Mouse (Mus musculus) embryo, embryonic 11 days (tissue): Measurements from ENCODE around the gene Aatk.
A peak's percentile ranks its signal among the peaks of the same experiment; 100 is the strongest.

Experiments
- DNase-seq: peaks from one replicate; pipeline ENCODE4 v3.0.0-alpha.2; 2015

Aatk gene

DNA sequence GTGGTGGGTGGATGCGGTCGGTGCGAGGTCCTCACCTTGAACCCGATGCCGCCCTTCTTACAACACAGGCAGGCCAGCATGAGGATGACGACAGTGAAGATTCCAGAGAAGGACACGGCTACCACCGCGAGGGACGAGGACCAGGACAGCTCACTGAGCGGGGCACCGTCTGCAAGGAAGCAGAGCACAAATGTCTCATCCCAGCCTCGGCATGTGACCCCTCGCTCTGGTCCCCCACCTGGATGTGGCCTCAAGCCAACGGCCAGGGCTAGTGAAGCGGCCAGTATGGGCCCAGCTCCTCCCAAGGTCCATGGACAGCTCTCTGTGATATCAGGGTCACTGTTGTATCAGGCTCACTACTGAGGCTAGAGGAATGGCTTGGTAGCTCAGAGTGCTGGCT lies 25.6 kb downstream of the Aatk start:
- no peak for DNase-seq

DNA sequence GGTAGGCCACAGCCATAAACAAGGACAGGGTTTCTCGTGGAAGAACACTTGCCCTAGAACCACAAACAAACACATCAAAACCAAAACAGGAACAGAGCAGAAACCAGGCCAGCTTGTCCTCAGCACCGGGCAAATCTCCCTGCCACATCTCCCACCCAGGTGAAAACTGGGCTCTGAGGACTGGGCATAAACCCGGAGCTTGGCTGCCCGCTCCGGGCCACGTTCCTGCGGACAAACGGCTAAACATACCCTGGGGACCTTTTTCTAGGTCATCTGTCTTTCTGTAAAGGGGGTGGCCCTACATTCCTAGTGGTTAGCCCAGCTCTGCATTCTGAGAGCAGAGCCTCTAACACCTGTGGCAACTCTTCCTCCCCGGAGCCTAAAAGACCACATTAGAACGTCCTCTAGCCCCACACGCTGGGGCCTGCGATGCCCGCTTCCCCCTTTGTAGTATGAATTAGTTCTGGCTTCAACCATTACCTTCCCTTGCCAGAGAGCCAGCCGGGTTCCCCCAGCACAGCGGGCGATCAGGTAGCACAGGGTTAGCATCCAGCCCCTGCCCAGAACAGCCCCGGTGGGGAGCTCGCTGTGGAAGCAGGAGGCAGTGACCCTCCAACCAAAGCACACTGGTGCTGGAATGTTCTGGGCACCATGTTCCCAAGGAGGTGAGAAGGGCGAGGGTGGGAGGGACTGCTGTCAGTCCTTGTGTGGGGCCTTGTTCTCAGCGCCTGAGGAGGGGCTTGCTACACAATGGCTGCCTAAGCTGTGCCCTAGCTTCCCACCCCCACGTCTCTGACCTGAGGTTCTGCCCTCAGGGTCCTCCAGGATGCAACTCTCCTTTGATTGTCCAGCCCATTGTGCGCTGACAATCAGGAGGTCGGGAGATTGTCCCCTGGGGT lies 27.2 kb downstream of the Aatk start:
- peak; percentile 49 for DNase-seq

DNA sequence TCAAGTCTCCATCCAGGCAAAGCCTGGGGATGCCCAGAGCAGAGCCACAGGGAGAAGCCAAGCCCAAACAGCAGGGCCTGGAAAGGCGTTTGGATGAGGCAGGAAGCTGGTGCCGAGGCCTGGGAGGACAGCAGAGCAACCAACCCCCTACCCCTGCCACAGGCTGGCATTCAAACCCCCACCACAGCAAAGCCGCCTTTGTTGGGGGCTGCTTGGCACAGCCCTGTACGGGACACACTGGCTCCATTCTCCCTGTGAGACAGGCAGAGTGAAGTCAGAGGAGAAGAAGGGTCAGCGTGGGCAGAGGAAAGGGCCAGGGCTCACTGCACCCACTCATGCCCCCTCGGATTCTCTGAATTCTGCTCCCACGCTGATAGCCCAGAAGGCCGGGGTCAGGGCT lies 30.0 kb downstream of the Aatk start:
- DNase-seq, result no peak

DNA sequence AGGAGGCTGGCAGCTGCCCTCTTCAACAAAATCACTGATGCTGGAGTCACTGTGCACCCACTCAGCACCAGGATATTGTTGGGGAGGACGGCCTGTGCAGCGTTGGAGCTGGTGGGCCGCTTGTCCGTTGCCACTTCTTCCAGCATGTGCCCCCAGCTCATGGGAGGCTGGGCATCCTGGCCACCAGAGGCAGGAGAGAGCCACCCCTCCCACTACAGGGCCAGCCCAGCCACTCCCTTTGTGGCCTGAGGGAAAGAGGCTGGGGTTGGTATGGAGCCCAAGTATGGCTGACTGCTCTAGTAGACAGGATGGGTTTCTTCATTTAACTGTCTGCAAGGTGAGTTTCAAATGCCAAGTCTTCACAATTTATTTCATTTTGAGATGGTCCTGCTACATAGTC lies 32.2 kb downstream of the Aatk start:
- no peak for DNase-seq

DNA sequence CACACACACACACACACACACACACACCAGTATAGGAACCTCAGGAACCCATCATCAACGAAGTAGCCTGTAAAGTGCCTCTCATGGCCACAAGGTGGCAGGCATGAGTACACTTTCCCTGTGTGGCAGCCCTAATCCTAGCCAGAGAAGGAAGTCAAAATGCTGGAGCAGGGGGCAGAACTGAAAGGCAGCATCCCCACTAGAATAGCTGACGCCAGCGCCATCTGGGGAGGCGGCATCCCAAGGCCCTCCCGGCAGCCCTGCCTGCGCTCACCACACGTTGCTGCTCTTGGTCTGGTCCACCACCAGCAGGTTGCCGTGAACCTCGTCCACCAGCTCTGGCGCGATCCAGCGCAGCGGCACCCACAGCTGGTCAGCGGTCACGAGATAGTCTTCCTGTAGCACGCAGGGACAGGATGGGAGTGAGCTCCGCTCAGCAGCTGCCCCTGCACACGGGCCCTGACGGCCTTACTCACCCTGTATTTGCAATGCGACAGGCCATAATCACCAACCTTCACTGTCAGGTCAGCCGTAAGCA lies 33.7 kb downstream of the Aatk start:
- peak; percentile 90 for DNase-seq

DNA sequence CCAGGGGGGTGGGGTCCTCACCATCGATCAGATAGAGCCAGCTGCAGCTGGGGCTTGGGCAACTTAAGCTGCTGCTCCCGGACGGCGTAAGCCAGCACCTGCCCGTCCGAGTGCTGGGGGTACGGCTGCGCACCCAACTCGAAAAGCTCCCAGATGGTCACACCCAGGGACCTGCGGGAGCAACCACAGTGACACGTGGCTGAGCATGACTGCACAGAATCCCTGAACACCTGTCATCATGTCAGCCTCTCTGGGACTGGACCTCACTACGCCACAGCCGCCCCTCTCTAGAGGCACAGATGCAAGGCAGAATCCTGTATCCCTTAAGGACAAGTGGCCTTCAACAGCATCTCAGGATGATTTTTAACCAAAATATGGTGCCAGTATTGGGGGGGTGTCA lies 34.3 kb downstream of the Aatk start:
- DNase-seq, result no peak

DNA sequence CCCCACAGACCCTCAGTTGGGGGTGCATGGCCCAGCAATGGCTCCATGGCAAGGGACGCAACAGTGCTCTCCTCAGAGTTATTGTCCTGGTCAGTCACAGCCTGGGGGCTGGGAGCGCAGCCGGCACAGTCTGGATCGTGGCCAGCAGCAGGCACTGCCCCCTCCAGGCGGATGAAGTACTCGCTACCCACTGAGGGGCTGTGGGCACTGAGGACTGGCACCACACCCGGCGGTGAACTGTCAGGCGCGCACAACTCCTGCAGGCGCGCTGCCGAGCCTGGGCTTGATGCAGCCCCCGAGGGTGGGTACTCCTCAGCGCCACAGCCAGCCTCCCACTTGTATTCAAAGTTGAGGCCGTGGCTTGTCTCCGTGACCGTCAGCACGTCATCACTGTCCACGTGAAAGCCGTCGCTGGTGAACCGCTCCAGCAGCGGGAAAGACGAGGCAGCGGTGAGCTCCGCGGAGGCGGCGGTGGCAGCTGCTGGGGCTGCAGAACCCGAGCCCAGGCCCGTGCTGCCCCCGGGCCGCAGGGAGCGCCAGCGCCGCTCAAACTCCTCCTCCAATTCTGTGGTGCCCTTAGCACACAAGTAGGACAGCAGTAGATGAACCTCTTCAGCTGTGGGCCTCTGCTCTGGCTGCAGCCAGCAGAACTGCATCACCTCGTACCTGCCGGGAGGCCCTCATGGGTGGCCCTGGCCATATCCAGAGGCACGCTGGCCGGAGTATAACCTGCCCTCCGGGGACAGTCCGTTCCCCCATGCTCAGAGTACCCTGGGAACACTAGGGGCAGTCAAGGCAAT lies 35.0 kb downstream of the Aatk start:
- DNase-seq, result no peak

DNA sequence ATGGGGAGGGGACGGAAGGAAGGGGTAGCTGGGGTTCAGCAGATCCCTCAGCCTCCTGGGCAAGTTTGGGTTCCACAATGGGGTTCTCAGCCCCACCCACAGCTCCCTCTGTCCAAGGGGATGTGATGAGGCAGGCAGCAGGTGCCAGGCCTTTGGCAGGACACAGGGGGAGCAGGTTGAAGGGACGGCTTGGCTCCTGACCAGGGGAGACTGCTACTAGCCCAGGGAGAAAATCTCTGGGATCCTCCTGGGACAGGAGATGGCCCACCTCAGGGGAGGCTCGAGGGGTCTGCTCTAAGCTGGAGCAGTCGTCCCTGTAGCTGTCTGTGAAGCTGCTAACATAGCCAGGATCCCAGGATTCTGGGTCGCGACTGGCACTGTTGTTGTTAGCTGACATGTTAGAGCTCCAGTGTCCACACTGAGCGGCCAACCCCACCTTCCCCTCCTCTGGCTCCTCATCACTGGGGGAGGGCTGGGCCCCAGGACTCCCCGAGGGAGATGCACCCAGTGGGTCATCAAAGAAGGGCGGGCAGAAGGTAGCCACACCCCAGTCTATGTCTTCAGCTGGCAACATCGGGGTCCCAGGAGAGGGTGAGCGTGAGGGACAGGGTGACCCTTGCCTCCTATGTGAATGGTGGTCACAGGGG lies 35.7 kb downstream of the Aatk start:
- no peak for DNase-seq

DNA sequence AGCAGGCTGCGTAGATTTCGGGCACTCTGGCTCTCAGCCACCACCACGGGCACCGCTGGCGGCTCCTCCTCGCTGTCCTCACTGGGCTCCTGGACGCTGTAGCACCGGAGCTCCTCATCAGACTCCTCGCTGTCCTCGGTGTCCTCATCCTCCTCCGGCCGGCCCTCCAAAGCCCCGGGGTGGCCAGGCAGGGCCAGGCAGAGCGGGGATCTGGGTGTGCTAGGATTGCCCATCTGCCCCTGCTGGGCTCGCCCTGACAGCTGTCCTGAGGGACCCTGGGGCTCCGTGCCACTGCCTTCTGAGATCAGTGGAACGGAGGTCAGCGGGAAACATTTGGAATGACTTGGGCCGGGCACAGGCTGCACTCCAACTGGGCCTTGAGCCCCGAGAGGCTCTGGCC lies 37.0 kb downstream of the Aatk start:
- no peak for DNase-seq

DNA sequence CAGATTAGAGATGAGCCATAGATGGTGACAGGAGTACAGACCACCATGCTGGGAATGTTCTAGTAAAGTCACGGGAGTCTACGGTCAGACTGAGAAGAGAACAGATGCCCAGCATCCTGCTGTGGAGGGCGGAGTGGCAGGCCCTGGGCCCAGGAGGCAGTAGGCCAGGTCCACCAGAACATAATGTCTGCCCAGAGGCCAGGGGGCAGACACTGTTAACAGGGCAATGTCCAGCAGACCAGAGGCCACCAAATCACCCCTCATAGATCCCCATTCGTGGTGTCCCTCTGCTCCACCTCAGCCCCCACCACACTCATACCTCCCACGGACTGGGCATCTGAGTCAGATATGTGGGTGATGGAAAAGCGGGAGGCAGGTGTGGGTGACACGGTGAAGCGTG lies 38.0 kb downstream of the Aatk start:
- DNase-seq, result no peak

DNA sequence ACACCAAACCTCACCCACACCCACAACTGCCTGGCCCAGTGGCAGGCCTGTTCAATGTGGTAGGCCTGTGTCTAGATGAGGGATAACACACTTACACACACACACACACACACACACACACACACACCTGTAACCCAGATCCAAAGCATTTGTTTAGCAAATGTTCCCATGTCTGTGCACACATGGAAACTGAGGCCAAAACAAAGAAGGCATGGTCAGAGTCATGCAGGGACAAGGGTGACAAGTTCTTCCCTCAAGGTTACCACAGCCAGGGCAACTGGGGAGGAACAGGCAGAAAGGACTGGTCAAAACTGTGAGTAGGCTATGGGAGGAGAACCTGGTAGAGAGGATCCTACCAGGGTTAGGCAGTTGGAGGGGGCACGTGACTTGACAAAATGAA lies 38.5 kb downstream of the Aatk start:
- DNase-seq, result no peak

DNA sequence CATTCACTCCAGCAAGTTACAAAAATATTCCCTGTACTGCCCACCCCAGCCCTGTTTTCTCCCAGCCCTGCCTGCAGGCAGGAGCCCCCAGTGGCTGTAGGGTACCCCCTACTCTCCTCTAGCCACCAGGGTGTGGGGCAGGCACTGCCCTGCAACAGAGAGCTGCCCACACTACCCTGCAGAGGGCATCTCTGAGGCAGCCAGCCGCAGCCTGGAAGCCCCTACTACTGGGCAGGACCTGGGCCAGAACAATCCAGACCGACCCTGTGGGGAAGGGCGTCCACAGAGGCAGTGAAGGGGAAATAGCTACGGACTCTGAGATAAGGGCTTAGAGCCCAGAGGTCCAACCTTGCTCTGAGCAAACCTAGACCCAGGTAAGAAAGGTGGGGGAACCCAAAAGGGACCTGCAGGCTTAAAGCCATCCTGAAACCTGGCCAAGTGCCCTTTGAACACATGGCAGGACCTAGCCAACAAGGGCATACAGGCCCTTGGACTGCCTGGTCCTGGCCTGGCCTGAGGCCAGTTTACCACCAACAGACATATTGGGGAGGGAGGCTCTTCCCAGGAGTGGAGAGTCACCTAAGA lies 39.4 kb downstream of the Aatk start:
- no peak for DNase-seq

DNA sequence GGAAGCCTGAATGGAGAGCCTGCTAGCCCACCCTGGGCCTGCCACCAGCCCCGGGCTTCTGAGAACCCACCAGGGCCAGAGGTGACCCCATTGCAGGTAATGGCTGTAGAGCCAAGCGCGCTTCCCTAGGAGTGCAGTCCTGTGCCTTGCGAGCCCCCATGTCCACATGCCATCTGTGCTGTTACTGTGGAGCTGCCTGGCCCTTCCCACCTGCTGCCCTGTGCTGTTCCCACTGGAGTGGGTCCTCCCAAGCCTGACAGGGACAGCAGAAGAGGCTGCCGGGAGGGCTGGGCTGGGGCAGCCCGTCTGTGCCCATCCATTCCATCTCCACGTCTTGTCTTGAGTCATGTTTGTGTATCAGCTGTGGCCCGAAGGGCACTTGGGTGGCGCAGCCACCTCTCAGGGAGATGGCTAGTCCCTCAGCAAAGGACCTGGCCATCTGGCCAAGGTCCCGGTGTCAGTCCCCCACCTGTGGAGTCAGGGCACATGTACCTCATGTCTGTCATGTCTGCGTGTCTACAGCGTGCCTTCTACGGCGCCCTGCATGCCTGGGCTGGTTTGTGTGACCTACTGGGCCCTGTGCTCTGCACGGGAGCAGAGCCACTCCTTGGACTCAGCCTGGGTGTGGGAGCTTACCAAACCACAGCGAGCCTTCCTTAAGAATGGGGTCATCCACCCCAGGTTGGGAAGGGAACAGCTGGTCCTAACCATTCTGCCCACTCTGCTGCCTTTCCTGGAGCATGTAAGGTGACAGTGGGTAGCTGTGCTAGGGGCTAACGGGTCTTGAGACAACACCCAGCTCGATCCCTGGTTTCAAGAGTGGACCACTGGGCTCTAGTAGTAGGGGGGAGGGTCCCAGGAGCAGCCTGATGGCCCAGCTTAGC lies 41.3 kb downstream of the Aatk start:
- DNase-seq, result no peak

DNA sequence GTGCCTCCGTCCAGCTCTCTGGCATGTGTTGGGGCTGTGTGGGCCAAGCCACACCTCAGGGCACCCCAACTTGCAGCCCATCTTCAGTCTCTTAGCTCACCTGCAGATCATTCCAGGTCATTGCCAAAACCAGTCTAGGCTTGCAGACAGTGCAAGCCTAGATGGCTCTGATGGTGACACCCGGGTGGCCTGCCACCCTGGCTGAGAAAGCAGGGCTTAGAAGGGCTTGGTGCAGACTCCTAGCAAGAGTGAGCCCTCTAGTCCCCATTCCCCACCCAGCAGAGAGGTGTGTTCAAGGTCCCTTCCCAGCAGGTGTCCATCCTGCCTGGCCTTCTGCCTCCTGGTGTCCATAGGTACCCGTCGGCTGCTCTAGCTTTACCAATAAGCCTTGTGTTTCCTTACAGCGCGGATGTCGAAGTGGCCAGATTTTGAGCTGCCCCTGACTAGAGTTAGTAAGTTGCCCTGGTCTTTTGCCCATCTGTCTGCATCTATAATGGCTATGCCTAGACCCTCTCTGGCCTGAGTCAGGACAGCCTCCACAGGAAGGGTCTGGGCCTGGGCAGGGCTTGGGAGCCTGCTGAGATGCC lies 44.2 kb downstream of the Aatk start:
- no peak for DNase-seq

DNA sequence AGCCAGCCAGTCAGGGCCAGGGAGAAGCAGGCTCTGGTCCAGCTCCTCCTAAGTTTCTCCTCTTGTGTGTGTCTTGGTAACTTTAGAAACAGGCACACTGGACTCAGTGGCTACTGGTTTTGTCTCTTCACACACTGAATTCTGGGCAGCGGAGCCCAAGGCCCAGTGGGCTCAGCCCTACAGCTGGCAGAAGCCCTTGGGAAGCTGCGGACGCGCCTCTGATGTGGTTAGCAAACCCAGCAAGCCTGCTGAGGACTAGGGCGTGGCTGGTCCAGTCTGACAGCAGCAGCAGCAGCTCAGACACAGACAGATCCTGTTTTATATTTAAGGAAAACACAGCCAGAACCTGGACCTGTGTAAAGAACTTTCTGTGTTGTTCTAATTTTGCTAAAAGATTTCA lies 44.9 kb downstream of the Aatk start:
- no peak for DNase-seq

DNA sequence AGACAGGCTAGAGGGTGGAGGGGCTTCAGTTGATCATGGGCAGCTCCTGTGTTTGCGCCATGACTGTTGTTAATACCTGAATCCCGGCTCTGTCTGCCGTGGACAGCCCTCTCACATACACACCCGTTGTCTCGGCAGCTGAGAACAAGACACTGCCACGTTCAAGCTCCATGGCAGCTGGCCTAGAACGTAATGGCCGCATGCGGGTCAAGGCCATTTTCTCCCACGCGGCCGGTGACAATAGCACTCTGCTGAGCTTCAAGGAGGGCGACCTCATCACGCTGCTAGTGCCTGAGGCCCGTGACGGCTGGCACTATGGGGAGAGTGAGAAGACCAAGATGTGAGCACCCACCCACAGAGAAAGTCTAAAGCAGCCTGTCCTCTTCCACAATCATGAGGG lies 49.6 kb downstream of the Aatk start:
- DNase-seq, result no peak

DNA sequence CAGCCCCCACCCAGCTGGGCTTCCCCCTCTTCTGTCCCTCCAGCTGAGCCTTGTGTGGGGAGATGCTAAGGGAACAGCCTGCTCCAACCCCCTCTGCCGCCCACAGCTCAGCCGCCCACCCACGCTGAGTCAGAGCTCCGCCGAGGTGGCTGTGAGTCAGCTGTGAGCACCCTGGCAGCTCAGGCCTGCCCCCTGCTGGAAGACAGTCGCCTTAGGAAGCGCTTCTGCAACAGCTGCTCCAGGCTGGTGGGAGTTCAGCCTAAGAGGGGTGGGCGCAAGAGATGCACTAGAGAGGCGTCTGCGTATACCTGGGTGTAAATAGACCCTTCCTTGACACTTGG lies 55.7 kb downstream of the Aatk start:
- peak; percentile 92 for DNase-seq

DNA sequence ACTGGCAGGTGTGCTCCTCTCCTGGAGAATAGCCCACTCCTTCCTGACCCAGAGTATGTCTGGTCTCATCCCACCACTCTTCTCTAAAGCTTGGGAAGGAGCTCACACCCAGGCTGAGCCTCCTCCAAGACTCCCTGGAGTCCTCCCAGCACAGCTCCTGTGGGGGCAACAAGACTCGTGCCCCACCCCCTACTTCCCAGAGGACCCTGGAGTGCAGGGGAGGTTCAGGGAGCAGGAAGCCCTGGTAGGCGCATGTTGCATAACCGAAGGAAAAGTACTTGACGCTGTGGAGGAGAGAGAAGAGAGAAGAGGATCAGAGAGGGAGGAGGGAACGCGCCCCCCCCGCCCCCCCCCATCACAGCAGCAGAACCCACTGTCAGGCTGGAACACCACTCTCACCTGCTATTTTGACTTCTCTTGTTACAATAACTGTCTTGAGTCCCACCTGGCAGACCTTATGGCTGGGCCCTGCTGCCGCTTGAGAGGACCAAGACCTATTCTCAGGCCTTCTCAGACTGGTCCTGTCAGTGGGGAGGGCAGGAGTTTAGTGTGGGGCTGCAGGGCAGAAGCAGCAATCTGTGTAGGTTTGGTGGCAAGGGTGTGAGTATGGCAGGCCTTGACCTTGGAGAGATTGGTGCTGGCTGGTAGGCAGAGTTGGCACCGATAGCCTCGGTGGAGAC lies 56.2 kb downstream of the Aatk start:
- no peak for DNase-seq

DNA sequence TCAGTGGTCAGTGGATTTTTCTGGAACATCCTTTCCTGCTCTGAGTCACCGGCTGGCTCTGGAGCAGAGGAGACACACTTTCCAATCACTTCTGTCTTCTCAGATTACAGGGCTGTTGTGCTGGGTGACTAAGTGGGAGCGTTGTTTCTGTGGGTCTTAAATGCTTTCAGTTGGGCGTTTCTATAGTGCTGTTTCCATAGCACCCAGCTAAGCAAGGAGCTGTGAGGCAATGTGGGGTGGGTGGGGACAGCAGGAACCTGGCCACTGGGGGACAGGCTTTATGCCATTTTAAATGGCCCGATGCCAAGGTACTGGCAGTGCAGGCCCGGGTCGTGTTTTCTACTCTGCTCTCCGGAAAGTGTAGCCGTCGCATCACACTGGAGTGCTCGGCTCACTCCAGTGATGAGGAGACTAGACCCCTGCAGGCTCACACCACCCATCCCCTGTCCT lies 57.8 kb downstream of the Aatk start:
- peak; percentile 53 for DNase-seq

DNA sequence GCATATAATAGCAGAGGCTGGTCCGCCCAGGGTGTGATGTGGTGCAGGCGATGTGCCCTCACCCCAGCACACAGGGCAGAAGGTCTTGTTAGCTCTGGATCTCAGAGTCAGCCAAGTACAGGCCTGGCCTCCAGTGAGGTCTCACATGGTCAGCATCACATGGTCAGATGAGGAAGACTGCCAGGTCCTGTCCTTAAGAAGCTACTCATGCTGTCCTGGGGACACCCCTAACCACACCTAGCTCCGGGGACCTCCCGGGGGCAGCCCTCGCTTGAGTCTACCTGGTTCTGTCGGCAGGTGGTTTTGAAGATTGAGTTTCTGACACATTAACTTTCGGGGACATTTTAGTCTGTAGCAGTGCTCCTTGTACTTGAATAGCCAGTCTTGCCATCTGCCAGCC lies 58.6 kb downstream of the Aatk start:
- DNase-seq, result no peak

DNA sequence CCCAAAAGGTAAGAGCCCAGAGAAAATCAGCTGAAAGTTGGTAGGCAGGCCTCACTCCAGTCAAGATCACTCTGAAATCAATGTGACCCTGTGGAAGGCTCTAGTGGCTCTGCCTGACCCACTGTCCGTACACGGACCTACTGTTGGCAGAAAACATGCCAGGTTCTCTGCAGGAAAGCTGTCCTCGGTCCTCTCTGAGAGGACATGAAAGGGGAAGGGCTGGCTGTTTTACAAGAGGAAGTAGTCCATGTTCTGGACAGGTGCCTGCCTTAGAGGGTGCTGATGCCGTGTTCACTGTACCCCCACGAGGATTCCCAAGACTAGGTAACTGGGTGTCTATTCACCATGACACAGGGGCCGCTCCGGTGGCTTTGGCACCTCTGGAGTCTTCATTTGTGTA lies 59.1 kb downstream of the Aatk start:
- no peak for DNase-seq
